Mouse (Mus musculus) cerebellum, postnatal 4 days (tissue): ENCODE measurements at regions not wholly inside any gene's neighbourhood (a gene's known extent, or its start where the extent isn't known, plus 50 kb on each side); places are given as distances from the start of the nearest gene placed in this dataset.

Experiments
- DNase-seq, 2 experiments: peaks; one replicate each; pipeline ENCODE4 v3.0.0; 2022; ENCODE audit warnings: low spot score in 2 of 2, mixed read lengths in 1 of 2

DNA sequence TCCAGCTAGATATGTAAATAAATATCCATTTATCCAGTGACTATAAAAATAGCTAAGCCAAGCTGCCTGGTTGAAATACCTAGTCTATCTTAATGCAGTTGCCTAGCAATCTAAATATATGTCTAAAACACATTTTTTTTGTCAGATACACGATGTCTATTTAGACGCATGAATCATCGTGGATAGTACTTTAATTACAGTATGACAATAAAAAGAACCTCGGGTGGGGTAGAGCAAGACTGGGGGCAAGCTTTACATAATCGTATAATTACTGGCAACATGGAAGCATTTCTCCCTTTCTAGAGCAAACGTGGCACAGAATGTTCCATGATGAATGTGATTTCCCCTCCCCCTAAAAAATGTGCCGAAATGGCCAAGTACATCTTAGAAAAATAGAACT is 180.4 kb downstream of the Gm19935 start:
- DNase-seq = no peak

DNA sequence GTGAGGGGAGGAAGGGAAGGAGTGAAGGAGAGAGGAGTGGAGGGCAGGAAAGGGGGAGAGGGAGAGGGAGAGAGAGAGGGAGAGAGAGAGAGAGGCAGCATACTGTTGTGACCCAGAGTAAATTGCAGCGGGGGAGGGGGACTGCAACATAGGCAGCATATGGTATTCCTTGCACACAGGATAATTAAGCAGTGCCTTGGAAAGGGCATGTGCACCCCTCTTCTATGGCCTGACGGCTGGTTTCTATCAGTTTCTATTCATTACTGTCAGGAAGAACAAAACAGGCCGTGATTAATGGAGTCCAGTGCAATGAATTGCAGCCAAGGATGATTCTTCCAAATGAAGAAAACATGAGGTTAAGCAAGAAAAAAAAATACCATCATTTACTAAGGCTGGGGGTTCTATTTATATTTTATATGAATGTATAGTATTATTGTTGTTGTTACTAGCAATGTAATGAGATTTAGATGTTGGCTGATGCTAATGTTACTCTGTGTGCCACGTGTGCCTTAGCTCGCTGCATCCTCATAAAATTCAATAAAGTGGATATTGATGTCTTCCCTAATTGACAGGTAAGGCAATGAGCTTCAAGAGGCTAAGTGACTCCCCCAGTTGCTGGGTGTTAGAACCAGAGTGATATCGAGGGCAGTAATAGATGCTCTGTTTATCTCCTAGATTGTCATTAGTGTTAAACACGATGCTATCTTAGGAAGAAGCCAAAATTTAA is 181.3 kb downstream of the Gm19935 start:
- DNase-seq = no peak

DNA sequence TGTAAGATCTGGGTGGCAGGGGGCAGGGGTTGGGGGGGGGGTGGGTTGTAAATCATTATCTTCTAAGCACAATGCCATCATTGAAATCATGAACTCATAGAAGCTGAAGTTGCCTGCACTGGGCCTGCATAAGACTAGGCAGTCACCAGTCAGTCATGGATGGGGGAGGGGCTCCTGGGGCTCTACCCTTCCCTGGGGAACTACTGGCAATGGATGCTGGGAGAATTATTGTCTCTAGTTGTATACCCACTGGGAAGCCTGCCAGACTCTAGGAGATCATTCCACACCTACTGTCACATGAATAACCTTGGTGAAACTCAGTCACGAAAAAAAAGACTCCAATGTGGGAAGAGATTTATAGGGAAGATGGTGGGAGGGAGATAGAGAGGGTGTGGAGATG is 186.4 kb downstream of the Gm19935 start:
- DNase-seq = no peak

DNA sequence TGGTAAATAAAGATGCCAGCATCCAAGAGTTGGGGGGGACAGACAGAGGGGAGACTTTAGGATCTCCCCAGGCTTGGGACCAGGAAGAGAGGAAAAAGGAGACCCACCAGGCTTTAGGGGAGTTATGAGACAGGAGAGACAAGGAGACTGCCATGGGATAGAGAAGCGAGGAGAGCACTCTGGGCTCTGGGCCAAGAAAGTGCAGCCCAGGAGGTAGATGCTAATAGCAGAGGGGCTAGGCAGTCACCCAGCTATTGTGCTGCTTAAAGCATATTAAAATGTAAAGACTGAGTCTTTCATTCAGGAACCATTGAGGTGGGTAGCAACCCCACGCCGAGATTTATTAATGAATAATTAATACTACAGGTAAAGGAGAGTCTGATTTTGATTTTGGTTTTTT is 208.8 kb downstream of the Gm19935 start:
- DNase-seq = no peak

DNA sequence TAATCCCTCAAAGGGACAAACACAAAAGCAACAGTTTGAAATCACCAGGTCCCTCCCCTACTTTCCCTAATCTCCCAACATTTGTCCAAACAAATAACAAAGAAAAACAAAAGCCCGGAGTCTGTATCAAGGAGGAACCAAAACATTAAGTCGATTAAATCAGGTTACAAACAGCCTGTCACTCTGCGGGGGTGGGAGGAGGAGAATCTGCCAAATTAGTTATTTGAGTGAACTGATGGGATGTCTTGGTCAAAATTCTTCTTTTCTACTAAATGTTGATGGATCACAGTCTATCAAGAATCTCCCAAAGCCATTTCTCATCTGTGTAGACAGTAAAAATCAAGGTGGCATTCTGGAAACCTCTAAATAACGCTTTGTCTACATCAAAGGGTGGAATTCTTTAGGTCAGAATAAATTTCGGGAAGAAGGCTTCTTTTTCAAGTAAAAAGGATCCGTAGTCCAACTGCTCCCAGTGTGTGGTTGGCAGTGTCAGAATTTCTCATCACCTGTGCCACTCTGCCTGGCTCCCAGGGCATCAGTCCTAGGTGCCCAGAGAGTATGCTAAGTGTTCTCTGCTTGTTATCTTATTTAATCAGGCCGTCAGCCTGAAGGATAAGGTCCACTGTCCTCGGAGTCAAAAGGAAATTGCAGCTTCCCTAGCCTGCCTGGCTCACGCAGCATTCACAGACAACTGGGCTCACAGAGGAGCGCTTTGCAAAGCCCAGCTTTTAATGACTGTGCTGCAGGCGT is 216.1 kb downstream of the Gm19935 start:
- DNase-seq = no peak

DNA sequence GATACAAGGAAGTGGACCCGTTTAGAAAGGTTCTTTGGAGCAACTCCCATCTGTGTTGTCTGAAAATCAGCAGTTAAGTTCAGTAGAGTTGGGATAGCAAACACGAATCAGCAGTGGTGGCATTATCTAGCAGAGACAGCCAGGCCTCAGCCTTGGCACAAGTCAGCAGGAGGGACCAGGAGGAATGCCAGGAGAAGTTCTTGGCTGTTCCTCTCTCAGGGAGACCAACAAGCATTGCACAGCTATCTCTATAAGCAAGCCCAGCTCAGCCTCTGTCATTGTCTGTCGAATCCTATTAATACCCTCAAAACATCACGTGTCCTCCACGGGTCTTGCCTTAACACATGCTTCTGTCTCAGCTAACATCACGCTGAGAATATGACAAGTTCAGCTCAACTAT is 219.8 kb downstream of the Gm19935 start:
- no peak for DNase-seq

DNA sequence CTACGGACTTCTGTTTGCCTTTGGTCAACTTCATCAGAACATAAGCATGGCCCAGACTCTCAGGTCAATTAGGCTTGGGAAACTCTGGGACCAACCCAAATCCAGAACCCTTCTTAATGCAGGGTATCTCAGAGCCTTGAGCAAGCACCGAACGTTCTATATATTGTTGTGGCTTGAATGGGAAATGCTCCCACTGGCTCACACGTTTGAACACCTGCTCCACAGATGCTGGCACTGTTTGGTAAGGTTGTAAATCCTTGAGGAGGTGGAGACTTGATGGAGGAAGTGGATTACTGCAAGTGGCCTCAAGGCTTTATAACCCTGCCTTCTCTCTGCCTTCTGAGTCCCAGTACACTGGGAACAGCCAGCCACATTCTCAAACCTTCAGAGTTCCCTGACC is 231.3 kb upstream of the Tox3 start:
- no peak for DNase-seq

DNA sequence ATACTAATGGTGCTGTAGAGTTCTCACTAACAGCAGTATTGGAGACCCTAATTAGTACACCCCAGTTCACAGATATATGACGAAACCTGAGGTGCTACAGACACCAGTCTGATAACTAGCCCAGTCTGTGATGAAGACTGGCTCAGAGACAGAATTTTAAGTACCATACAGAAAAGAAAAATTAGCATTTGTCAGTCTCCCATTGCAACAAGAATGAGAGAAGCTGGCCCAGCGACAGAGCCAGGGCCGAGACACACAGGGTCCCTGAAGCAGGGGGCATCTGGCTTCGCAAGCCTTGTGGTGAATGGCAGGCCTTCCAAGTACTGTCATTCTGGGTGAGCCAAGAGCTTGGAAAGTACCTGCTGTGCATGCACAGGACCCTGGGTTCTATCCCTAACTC is 228.8 kb upstream of the Tox3 start:
- no peak for DNase-seq

DNA sequence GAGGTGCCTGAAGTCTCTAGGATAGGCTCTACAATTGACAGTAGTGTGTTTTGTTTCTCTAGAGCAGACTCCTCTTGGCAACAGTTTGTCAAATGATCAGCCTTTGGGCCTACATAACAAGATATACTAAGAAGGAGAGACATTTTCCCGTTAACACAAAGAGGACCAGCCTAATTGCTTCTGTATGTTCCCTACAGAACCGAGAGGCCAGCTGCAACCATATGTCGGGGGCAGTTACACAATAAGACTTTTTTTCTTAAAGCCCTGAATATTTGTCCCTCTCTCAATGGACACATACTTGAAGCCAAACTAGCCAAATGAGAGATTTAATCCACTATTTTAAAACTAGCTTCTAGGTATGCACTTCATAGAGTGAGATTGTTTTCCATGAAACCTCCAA is 226.5 kb upstream of the Tox3 start:
- DNase-seq = no peak

DNA sequence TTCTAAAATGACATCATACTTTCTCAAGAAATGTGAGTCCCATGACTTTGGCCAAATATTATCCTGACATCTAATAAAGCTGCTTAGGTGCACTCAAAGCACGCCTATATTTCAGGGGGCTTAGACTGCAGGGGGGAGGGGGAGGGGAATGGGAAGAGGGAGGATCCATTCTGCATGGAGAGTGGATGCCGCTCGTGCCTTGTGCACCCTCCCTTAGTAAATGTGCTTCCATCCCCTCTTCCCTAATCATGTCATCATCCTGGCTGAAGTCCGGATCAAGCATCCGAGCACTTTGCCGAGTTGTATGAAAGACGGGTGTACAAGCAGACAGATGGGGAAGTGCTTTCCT is 207.9 kb upstream of the Tox3 start:
- DNase-seq = no peak

DNA sequence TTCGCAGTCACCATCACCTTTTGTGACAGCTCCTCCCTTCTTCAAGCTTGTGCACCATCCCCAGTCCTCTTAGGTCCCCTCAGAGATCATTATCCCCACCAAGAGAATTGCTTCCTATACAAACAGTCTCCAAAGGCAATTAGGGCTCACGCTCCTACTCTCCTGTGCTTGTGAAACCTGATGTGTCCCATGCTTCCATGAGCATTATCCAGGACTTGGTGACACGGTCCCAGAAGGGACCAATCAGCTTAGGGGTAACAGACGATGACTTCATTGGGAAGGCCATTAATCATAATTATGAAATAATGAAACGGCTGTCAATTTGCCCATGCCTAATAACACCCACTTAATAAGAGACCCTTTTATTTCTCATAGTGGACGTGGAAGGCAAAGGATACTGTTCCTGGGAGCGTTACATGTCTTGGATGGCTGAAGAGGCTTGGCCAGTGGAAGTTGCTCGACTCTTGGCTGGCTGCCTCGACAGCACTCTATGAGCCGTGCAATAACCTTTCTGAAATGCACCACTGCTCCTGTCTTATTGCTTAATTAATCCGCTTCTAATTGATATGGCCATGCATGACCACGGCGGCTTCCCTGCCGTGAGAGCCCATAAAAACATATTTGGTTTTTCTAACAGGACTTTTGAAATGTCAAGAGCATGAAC is 207.4 kb upstream of the Tox3 start:
- peak in 1 of 2 experiments; percentile 63 for DNase-seq

DNA sequence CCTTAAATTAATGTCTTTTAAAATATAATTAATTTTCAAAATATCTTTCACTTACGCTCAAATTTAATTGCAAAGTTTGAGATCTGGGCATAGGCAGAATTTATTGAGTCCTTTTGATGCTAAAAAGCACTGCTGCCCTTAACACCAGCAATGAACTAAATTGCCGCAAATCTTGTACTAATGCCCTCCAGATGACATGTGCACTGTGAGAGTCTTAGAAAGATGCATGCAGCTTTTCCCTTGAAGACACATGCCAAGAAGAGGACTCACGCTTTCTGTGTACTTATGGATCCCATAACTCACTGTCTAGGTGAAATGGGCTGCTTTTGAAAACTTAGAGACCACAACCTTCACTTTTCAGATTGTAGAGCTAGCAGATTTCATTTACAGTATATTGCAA is 199.1 kb upstream of the Tox3 start:
- DNase-seq = no peak

DNA sequence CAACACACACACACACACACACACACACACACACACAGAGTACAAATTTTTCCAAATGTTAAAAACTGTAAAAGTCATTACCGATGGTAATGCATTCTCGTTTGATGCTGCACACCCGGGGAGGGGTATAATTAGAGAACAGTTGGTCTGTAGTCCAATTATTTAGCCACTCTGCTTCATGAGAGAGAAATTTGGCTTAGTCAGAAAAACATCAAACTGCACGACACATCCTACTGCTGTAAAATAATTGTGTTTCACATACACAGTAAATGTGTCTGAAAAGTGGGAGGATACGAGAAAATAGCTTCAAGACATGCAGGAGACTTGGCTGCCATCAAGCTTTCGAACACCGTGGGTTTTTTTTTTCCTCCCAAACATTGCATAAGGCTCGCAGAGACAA is 194.5 kb upstream of the Tox3 start:
- no peak for DNase-seq

DNA sequence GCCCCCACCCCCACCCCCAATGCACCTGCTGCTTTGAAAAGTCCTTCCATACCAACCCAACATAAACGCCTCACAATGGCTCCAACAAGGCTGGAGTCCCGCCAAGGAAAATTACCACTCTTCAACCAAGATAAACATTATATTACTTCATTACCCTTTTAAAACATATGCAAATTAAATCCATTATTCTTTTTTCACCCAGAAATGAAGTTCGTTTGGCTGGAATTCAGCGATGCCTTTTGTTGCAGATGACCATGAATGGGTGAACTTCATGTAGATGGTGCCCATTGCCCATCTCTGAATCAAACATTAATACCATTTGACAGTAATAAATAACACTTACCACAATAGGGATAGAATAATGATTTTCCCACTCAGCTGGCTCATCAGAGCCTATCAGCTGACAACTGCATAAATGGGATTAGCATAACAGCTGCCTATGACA is 188.1 kb upstream of the Tox3 start:
- DNase-seq = no peak

DNA sequence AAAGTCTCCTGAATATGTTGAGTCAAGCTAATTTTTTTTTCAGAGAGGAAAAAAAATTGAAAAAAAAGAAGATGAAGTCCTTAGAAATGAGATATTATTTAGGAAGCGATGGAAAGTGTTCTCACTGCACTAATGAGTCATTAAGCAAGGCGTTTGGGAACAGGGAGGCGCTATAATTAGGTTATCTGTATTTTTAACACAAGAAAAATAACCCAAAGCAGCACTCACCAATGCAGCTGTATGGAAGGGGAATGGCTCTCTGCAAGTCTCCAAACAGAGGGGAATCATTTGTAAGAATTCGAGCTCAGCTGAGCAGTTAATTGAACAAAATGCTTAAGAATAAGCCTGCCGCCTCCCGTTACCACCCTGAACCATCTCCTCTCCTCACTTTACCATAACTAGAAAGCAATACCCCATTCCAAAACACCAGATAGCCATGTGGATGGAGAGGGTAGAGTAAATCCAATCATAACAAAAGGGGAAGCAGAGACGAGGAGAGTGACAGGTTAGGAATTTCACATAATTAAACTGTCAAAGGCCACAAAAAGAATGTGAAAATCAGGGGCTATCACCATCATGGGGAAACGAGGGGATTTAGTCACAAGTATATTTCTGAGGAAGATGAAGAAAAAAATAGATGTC is 187.5 kb upstream of the Tox3 start:
- DNase-seq = no peak

DNA sequence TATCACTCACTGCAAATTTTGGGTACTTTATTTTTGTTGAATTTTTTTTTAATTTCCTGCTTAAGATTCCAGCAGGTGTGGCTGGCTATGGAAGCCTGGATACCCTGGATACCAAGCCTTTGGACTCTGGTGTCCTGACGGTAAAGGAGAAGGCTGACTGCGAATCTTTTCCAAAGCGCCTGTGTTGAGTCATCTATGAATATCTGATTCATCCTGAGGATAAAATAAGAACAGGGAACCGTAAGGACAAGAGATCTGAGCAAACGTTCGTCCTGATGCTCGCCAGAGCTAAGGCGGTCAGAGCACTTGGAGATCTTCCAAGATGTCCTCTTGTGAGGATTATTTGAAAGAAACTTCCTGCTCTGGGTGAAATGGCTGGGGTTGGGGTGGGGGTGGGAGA is 173.2 kb upstream of the Tox3 start:
- no peak for DNase-seq

DNA sequence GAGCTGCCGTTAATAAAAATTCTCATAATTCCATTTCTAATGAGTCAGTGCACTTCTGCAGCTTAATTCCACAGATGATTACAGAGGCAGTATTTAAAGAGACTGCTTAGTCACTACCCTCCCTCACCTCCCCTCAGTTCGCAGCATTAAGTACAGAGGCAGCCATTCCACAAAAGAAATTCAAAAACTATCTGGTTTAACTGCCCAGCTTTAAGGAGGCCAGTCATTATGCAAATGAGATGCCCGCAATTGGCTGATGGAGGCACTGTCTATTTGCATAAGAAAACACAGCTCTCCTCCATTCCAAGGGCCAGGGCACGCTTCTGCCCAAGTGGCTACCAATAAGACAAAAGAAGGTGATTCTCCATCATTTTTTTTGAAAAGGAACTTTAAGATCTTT is 172.0 kb upstream of the Tox3 start:
- no peak for DNase-seq

DNA sequence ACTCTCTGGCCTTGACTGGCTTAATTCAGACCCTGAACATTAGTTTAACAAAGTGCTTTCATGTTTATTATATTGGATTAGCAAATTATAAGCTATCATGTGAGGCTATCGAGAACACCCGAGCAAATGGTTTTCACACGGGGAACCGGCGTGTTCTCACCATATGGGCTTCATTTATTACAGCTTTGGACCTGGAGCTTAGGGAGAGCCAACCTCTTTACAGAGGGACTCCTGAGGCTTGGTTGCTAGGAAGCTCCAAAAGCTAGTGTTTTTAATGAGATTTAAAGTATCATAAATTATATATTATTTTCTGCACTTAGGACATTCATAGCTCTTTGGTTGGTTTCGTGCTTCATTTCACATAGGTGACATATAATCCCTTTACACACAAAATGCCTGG is 171.4 kb upstream of the Tox3 start:
- DNase-seq = no peak

DNA sequence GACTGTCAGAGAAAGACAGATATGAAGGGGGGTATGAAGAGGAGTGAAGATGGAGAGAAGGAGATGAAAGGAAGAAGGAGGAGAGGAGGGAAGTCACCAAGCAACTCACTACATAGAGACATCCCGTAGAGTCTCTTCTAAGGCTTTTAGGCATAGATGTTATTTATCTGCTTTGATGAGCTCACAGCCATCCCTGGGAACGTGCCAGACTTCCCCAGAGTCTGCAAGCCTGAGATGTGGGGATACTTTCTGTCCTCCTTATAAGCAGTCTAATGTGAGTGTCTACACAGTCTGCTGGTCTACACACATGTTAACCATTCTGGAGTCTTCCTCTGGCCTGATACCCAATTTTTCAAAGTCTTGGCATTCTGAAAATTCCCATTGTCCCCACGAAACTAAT is 166.0 kb upstream of the Tox3 start:
- DNase-seq = no peak

DNA sequence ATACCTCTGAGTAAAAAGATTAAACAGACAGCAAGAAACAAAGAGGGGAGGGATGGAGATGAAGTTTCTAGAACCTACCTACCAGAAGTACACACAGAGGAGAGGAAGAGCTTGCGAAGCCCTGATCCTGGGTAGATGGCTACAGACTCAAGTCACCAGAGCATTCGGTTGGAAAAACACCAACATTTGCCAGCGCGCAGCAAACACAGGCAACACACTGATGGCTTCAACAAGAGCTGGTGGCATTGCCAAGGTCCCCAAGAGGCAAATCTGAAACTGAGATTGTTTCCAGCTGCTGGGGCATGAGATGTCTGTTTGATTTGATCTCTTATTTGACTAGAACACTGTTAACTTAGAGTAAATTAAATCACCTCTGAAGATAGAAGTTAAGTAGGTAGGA is 165.5 kb upstream of the Tox3 start:
- DNase-seq = no peak

DNA sequence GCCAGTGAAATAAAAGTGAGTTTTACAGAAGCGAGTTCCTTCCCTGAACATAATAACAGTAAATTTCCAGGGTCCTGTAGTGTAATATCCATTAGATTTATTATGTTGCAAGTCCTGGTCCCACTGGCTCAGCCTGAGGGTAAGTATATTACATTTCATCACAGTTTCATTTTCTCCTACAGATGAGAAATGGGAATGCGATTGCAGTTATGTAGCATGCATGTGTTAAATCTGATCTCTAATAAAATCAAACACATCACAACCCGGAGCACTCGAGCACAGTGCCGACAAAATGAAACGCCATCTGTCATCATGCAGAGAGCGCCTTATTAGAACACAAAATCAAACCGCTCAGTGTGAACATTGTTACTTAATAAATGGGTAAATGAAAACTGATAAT is 165.0 kb upstream of the Tox3 start:
- DNase-seq = no peak

DNA sequence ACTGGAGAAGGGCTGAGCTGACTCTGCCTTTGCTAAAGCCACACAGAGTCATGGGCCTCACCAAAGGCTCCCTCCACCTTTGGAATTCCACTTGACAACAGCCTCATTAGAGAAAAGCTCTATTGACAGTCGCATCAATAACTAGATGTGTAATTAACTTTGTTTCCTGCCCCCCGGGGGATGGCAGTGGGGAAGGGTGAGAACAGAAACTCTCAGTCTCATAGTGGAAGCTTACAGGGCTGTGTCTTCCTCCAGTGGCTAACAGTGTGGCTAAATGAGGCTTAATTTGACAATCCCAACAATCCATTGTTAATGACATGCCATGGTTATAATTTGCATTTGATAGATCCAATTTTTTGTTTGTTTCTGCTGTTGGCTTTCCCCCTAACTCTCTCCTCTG is 164.5 kb upstream of the Tox3 start:
- no peak for DNase-seq

DNA sequence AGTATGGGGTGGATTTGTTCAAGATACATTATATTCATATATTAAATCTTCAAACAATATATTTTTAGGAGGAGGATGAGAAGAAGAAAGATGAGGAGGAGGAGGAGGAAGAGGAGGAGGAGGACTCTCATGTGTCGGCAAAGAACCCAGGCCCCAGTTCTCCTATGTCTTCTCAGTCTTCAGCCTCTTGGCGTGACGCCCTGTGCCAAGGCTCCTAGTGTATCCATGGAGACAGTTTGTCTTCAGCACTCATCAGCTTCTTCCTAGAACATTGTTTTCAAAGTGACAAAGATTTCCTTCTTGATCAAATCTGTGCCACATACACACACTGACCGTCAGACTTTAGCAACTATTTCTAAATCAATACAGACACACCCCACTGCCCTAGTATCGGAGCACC is 156.4 kb upstream of the Tox3 start:
- DNase-seq = no peak
